Mouse (Mus musculus) macrophage (primary cell): ENCODE data around the gene Hils1. TPM values are rescaled to one million over a fixed set of nuclear protein-coding genes. Genes with fewer than 3 reads are reported as not detected.

ENCODE experiments used
- H3K27ac ChIP-seq: fragments of 350-480 bp; formaldehyde crosslinking; 2 replicates; pipeline ENCODE4 v1.9.0; 2021
- H3K36me3 ChIP-seq: fragments of 350-480 bp; formaldehyde crosslinking; 2 replicates; pipeline ENCODE4 v1.9.0; 2021; ENCODE audit errors: inconsistent target
- H3K4me3 ChIP-seq: fragments of 350-480 bp; formaldehyde crosslinking; 2 replicates; pipeline ENCODE4 v1.9.0; 2021; ENCODE audit errors: inconsistent target
- H3K79me2 ChIP-seq: fragments of 350-480 bp; formaldehyde crosslinking; 2 replicates; pipeline ENCODE4 v1.9.0; 2021; ENCODE audit errors: inconsistent target
- WGBS: methylation state at CpG from one replicate; pipeline ENCODE4 v1.1.7; 2026; ENCODE audit warnings: inconsistent platforms; ENCODE audit not compliant: missing documents; 5-methylcytosine and 5-hydroxymethylcytosine counted together
- polyA plus RNA-seq: library from polyadenylated mRNA; stranded (reverse); fragments of 250-400 nt; gene quantifications from 3 replicates; pipeline ENCODE4 v1.2.4, GENCODE M21; 2018; ENCODE audit warnings: inconsistent platforms

Hils1 gene
- polyA plus RNA-seq, 1 experiment from 2014 or later = not detected

- H3K4me3 ChIP-seq = peak overlapping the region; percentile 33
- WGBS = 31% methylated on average over 10 of the region's 10 CpGs
- H3K27ac ChIP-seq = peak overlapping the region; percentile 85
- H3K36me3 ChIP-seq = no peaks in the 10 kb centered on the region
- peaks cover 24% of the 10 kb centered on the region for H3K79me2 ChIP-seq
These were observed 21.6 kb downstream of the Hils1 start for GRCm38 (mm10) chr11:94988780-94989561.

GRCm38 (mm10) chr11:94989562-94990017 is 22.2 kb downstream of the Hils1 start:
- 0% methylated on average over 12 of the region's 12 CpGs for WGBS

GRCm38 (mm10) chr11:94990102-94990748 is 22.8 kb downstream of the Hils1 start:
- Histone ChIP-seq H3K4me3 (peak overlapping the region; percentile 33), H3K36me3 (no peaks in the 10 kb centered on the region), H3K27ac (peak overlapping the region; percentile 85), H3K79me2 (peaks cover 37% of the 10 kb centered on the region)
- 16% methylated on average over 6 of the region's 6 CpGs for WGBS

More at GRCm38 (mm10) chr11:94989562-94990017, 22.2 kb downstream of the Hils1 start:
- peaks cover 31% of the 10 kb centered on the region for H3K79me2 ChIP-seq
- H3K36me3 ChIP-seq = no peaks in the 10 kb centered on the region
- H3K4me3 ChIP-seq = peak overlapping the region; percentile 33
- H3K27ac ChIP-seq = peak overlapping the region; percentile 85

- Histone ChIP-seq H3K79me2 (peaks cover 44% of the 10 kb centered on the region), H3K4me3 (peak within 1 kb of the TSS; percentile 48), H3K27ac (peak within 1 kb of the TSS; percentile 85), H3K36me3 (no peaks in the 10 kb centered on the region)
- WGBS = under 1% methylated on average over 66 of the region's 69 CpGs
These were observed 23.6 kb downstream of the Hils1 start, which contains the start of gene Ppp1r9b for GRCm38 (mm10) chr11:94990749-94991577. TSS of gene Ppp1r9b (plus strand) at chr11:94991035.

GRCm38 (mm10) chr11:94991641-94992479 is 24.5 kb downstream of the Hils1 start:
- Histone ChIP-seq H3K36me3 (peaks cover 7% of the 10 kb centered on the region; the same call in 1 of the 2 replicates), H3K79me2 (peaks cover 53% of the 10 kb centered on the region), H3K27ac (peak overlapping the region; percentile 93), H3K4me3 (peak overlapping the region; percentile 70)
- WGBS = under 1% methylated on average over 93 of the region's 99 CpGs

- Histone ChIP-seq H3K36me3 (peaks cover 13% of the 10 kb centered on the region; the same call in 1 of the 2 replicates), H3K27ac (peak overlapping the region; percentile 93), H3K4me3 (peak overlapping the region; percentile 70), H3K79me2 (peaks cover 59% of the 10 kb centered on the region)
- WGBS = under 1% methylated on average over 20 of the region's 20 CpGs
These were observed 25.0 kb downstream of the Hils1 start for GRCm38 (mm10) chr11:94992480-94992753.

GRCm38 (mm10) chr11:94992754-94993606 is 25.6 kb downstream of the Hils1 start:
- under 1% methylated on average over 22 of the region's 22 CpGs for WGBS
- Histone ChIP-seq H3K36me3 (peaks cover 19% of the 10 kb centered on the region; the same call in 1 of the 2 replicates), H3K79me2 (peaks cover 64% of the 10 kb centered on the region), H3K27ac (peak overlapping the region; percentile 93), H3K4me3 (peak overlapping the region; percentile 70)

- H3K27ac ChIP-seq = peak overlapping the region; percentile 93
These were observed 26.9 kb downstream of the Hils1 start for GRCm38 (mm10) chr11:94994208-94994814.

GRCm38 (mm10) chr11:94994947-94995772 is 27.8 kb downstream of the Hils1 start:
- Histone ChIP-seq H3K27ac (peak overlapping the region; percentile 93), H3K4me3 (peak overlapping the region; percentile 70), H3K79me2 (peaks cover 85% of the 10 kb centered on the region), H3K36me3 (peaks cover 40% of the 10 kb centered on the region; the same call in 1 of the 2 replicates)
- 47% methylated on average over 11 of the region's 11 CpGs for WGBS

More at GRCm38 (mm10) chr11:94994208-94994814, 26.9 kb downstream of the Hils1 start:
- peak overlapping the region; percentile 70 for H3K4me3 ChIP-seq
- peaks cover 78% of the 10 kb centered on the region for H3K79me2 ChIP-seq
- peaks cover 32% of the 10 kb centered on the region; the same call in 1 of the 2 replicates for H3K36me3 ChIP-seq
- WGBS = 12% methylated on average over 10 of the region's 10 CpGs

GRCm38 (mm10) chr11:94996101-94996500 is 28.7 kb downstream of the Hils1 start:
- Histone ChIP-seq H3K27ac (no peak overlapping the region), H3K4me3 (no peak overlapping the region), H3K79me2 (peaks cover 84% of the 10 kb centered on the region), H3K36me3 (peaks cover 48% of the 10 kb centered on the region; the same call in 1 of the 2 replicates)
- 81% methylated on average over 8 of the region's 8 CpGs for WGBS

- peaks cover 56% of the 10 kb centered on the region for H3K36me3 ChIP-seq
- WGBS = 72% methylated on average over 6 of the region's 6 CpGs
- H3K4me3 ChIP-seq = no peak overlapping the region
- no peak overlapping the region for H3K27ac ChIP-seq
- peaks cover 79% of the 10 kb centered on the region for H3K79me2 ChIP-seq
These were observed 29.6 kb downstream of the Hils1 start for GRCm38 (mm10) chr11:94996984-94997383.

- 56% methylated on average over 5 of the region's 5 CpGs for WGBS
These were observed 30.2 kb downstream of the Hils1 start for GRCm38 (mm10) chr11:94997596-94997995.

More at GRCm38 (mm10) chr11:94997596-94997995, 30.2 kb downstream of the Hils1 start:
- Histone ChIP-seq H3K4me3 (no peak overlapping the region), H3K36me3 (peaks cover 62% of the 10 kb centered on the region), H3K27ac (no peak overlapping the region), H3K79me2 (peaks cover 74% of the 10 kb centered on the region)
